Mouse (Mus musculus) embryonic facial prominence, embryonic 15.5 days (tissue): ENCODE data around the gene Rad54l2. TPM values are rescaled to one million over a fixed set of nuclear protein-coding genes. Genes with fewer than 3 reads are reported as not detected.

Experiments
- ATAC-seq: fragments of 200-750 bp; cut with Nextera tagmentation; 2 replicates; pipeline ENCODE4 v1.8.0; 2017; ENCODE audit warnings: low read depth, moderate TSS enrichment; ENCODE audit not compliant: insufficient number of reproducible peaks, low FRiP score, low TSS enrichment
- H3K27ac ChIP-seq: fragments of 300-500 bp; sonication (generic); replicated peaks from 2 replicates; pipeline ENCODE4 v1.5.1; 2015; ENCODE audit warnings: mild to moderate bottlenecking, inconsistent platforms
- H3K27me3 ChIP-seq: fragments of 300-500 bp; sonication (generic); 2 replicates; pipeline ENCODE4 v1.6.1; 2015; ENCODE audit warnings: inconsistent platforms
- H3K36me3 ChIP-seq: fragments of 300-500 bp; sonication (generic); 2 replicates; pipeline ENCODE4 v1.6.1; 2015; ENCODE audit warnings: mild to moderate bottlenecking, inconsistent platforms
- H3K4me1 ChIP-seq: fragments of 300-500 bp; sonication (generic); 2 replicates; pipeline ENCODE4 v1.6.1; 2015; ENCODE audit warnings: inconsistent platforms
- H3K4me2 ChIP-seq: fragments of 300-500 bp; sonication (generic); replicated peaks from 2 replicates; pipeline ENCODE4 v1.6.1; 2015; ENCODE audit warnings: mild to moderate bottlenecking, inconsistent platforms
- H3K4me3 ChIP-seq: fragments of 300-500 bp; sonication (generic); replicated peaks from 2 replicates; pipeline ENCODE4 v1.5.1; 2015; ENCODE audit warnings: mild to moderate bottlenecking, inconsistent platforms
- H3K9ac ChIP-seq: fragments of 300-500 bp; sonication (generic); 2 replicates; pipeline ENCODE4 v1.6.1; 2015; ENCODE audit warnings: inconsistent platforms
- H3K9me3 ChIP-seq: fragments of 300-500 bp; sonication (generic); replicated peaks from 2 replicates; pipeline ENCODE4 v1.6.1; 2016; ENCODE audit warnings: inconsistent platforms
- WGBS: fragments of 180-500 bp; shearing (Covaris S2); methylation state at CpG from one replicate; pipeline ENCODE4 v1.1.7; 2015; 5-methylcytosine and 5-hydroxymethylcytosine counted together
- polyA plus RNA-seq: library from polyadenylated mRNA; unstranded; fragments of >200 nt; fragmentation: Nextera tagmentation; extraction: Ambion mirVana; gene quantifications from 2 replicates; pipeline ENCODE4 v1.2.1, GENCODE M21; 2015

The Rad54l2 gene
- polyA plus RNA-seq, 1 experiment from 2014 or later, result 6.9 TPM

GRCm38 (mm10) chr9:106675480-106675879 is 113.5 kb downstream of the Rad54l2 start:
- H3K27ac ChIP-seq, result no peak overlapping the region
- no peaks in the 10 kb centered on the region for H3K27me3 ChIP-seq
- no peak overlapping the region for H3K9ac ChIP-seq
- ATAC-seq, result no peak
- H3K9me3 ChIP-seq, result no peaks in the 10 kb centered on the region
- peaks cover 67% of the 10 kb centered on the region for H3K36me3 ChIP-seq
- H3K4me3 ChIP-seq, result no peak overlapping the region
- H3K4me1 ChIP-seq, result no peaks in the 10 kb centered on the region
- 3% methylated on average over 1 of the region's 1 CpGs for WGBS
- no peak overlapping the region for H3K4me2 ChIP-seq

GRCm38 (mm10) chr9:106673860-106674259 is 115.1 kb downstream of the Rad54l2 start:
- no peaks in the 10 kb centered on the region for H3K4me1 ChIP-seq
- 82% methylated on average over 2 of the region's 2 CpGs for WGBS
- no peak overlapping the region for H3K9ac ChIP-seq
- no peak overlapping the region for H3K4me3 ChIP-seq
- no peaks in the 10 kb centered on the region for H3K9me3 ChIP-seq
- H3K27me3 ChIP-seq, result no peaks in the 10 kb centered on the region
- ATAC-seq, result no peak
- no peak overlapping the region for H3K27ac ChIP-seq
- H3K36me3 ChIP-seq, result peaks cover 69% of the 10 kb centered on the region
- no peak overlapping the region for H3K4me2 ChIP-seq

GRCm38 (mm10) chr9:106664856-106665255 is 124.1 kb downstream of the Rad54l2 start:
- peaks cover 84% of the 10 kb centered on the region for H3K36me3 ChIP-seq
- H3K27ac ChIP-seq, result no peak overlapping the region
- H3K9ac ChIP-seq, result no peak overlapping the region
- H3K4me1 ChIP-seq, result no peaks in the 10 kb centered on the region
- no peak for ATAC-seq
- no peak overlapping the region for H3K4me2 ChIP-seq
- H3K9me3 ChIP-seq, result no peaks in the 10 kb centered on the region
- 84% methylated on average over 6 of the region's 6 CpGs for WGBS
- no peak overlapping the region for H3K4me3 ChIP-seq
- no peaks in the 10 kb centered on the region for H3K27me3 ChIP-seq

- Histone ChIP-seq H3K9ac (no peak overlapping the region), H3K4me1 (no peaks in the 10 kb centered on the region), H3K4me2 (no peak overlapping the region), H3K4me3 (no peak overlapping the region), H3K27ac (no peak overlapping the region), H3K27me3 (no peaks in the 10 kb centered on the region), H3K9me3 (no peaks in the 10 kb centered on the region), H3K36me3 (peaks cover 86% of the 10 kb centered on the region)
- 65% methylated on average over 4 of the region's 4 CpGs for WGBS
- ATAC-seq, result no peak
Observed at GRCm38 (mm10) chr9:106664433-106664832, 124.6 kb downstream of the Rad54l2 start.

GRCm38 (mm10) chr9:106663200-106663599 is 125.8 kb downstream of the Rad54l2 start:
- Histone ChIP-seq H3K4me3 (no peak overlapping the region), H3K9ac (no peak overlapping the region), H3K4me1 (no peaks in the 10 kb centered on the region), H3K4me2 (no peak overlapping the region), H3K27ac (no peak overlapping the region), H3K36me3 (peaks cover 86% of the 10 kb centered on the region), H3K9me3 (no peaks in the 10 kb centered on the region), H3K27me3 (no peaks in the 10 kb centered on the region)
- 84% methylated on average over 6 of the region's 6 CpGs for WGBS
- no peak for ATAC-seq

GRCm38 (mm10) chr9:106659935-106660334 is 129.1 kb downstream of the Rad54l2 start:
- Histone ChIP-seq H3K9me3 (no peaks in the 10 kb centered on the region), H3K36me3 (peaks cover 60% of the 10 kb centered on the region)
- no peak for ATAC-seq

GRCm38 (mm10) chr9:106659441-106659840 is 129.6 kb downstream of the Rad54l2 start:
- Histone ChIP-seq H3K9me3 (no peaks in the 10 kb centered on the region), H3K27me3 (peaks cover 14% of the 10 kb centered on the region), H3K9ac (no peak overlapping the region), H3K27ac (no peak overlapping the region), H3K36me3 (peaks cover 56% of the 10 kb centered on the region), H3K4me3 (no peak overlapping the region), H3K4me2 (no peak overlapping the region), H3K4me1 (peaks cover 7% of the 10 kb centered on the region)
- WGBS, result 44% methylated on average over 7 of the region's 7 CpGs
- ATAC-seq, result no peak

More at GRCm38 (mm10) chr9:106659935-106660334, 129.1 kb downstream of the Rad54l2 start:
- H3K9ac ChIP-seq, result no peak overlapping the region
- peaks cover 7% of the 10 kb centered on the region for H3K4me1 ChIP-seq
- no peak overlapping the region for H3K4me3 ChIP-seq
- no peak overlapping the region for H3K4me2 ChIP-seq
- WGBS, result 68% methylated on average over 1 of the region's 1 CpGs
- H3K27me3 ChIP-seq, result peaks cover 10% of the 10 kb centered on the region
- H3K27ac ChIP-seq, result no peak overlapping the region

- Histone ChIP-seq H3K27me3 (peaks cover 24% of the 10 kb centered on the region), H3K27ac (no peak overlapping the region), H3K4me2 (no peak overlapping the region), H3K9ac (no peak overlapping the region), H3K9me3 (no peaks in the 10 kb centered on the region), H3K4me1 (peaks cover 7% of the 10 kb centered on the region), H3K4me3 (no peak overlapping the region), H3K36me3 (peaks cover 48% of the 10 kb centered on the region)
- WGBS, result 28% methylated on average over 5 of the region's 5 CpGs
- ATAC-seq, result no peak
Observed at GRCm38 (mm10) chr9:106657592-106657991, 131.4 kb downstream of the Rad54l2 start.

GRCm38 (mm10) chr9:106656820-106657219 is 132.2 kb downstream of the Rad54l2 start:
- H3K4me1 ChIP-seq, result peaks cover 7% of the 10 kb centered on the region
- H3K4me3 ChIP-seq, result no peak overlapping the region
- no peak overlapping the region for H3K27ac ChIP-seq
- no peak for ATAC-seq
- peaks cover 40% of the 10 kb centered on the region for H3K36me3 ChIP-seq
- H3K9ac ChIP-seq, result no peak overlapping the region
- H3K9me3 ChIP-seq, result no peaks in the 10 kb centered on the region
- peaks cover 24% of the 10 kb centered on the region for H3K27me3 ChIP-seq
- WGBS, result 35% methylated on average over 5 of the region's 5 CpGs
- no peak overlapping the region for H3K4me2 ChIP-seq

- Histone ChIP-seq H3K4me3 (peak within 1 kb of the TSS; percentile 36), H3K27me3 (peaks cover 24% of the 10 kb centered on the region), H3K36me3 (peaks cover 34% of the 10 kb centered on the region), H3K4me2 (peak within 1 kb of the TSS; percentile 76), H3K9ac (0 out of 2 replicates have a peak within 1 kb of the TSS, but pooled peaks have one; percentile 12), H3K27ac (no peak within 1 kb of the TSS), H3K4me1 (peaks cover 7% of the 10 kb centered on the region), H3K9me3 (no peaks in the 10 kb centered on the region)
- 0 out of 2 replicates have a peak, but pooled peaks have one; percentile 31 for ATAC-seq
- 1% methylated on average over 38 of the region's 44 CpGs for WGBS
Observed at GRCm38 (mm10) chr9:106655884-106656720, 132.9 kb downstream of the Rad54l2 start, which contains the start of gene Grm2. Gene Grm2, minus strand, starts transcription at chr9:106656082.

- 74% methylated on average over 1 of the region's 1 CpGs for WGBS
- Histone ChIP-seq H3K36me3 (0 out of 2 replicates have a peak, but pooled peaks cover under 1% of the 10 kb centered on the region), H3K9ac (no peak overlapping the region), H3K9me3 (no peaks in the 10 kb centered on the region), H3K4me3 (no peak overlapping the region), H3K27ac (no peak overlapping the region), H3K27me3 (peaks cover 24% of the 10 kb centered on the region), H3K4me2 (no peak overlapping the region), H3K4me1 (peaks cover 7% of the 10 kb centered on the region)
- no peak for ATAC-seq
Observed at GRCm38 (mm10) chr9:106652720-106653119, 136.3 kb downstream of the Rad54l2 start.
